In the genomic region with DNA sequence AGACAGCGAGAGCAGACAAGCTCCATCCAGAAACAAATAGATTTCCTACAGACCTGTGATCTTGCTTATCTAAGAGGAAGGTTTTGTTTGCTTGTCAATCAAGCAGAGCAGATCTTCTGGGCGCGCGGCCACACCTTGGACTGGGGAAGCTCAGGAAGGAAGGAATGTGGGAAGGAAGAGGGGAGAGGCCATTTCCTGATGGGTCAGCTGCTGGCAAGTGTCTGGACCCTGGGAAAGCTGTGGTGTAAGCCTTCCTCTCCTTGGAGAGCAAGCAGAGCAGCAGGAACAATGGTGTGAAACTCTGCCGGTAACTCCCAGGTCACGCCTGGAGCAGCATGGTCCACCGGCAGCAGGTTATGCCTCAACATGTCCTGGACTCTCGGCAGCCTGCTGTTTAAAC, we compare ENCODE assay signal across 8 mouse cellular contexts.
A peak's percentile ranks its signal among the peaks of the same experiment; 100 is the strongest.
DNase-seq lines count a peak whose midpoint lies in the region; ATAC-seq lines count a peak whose summit lies in the region.

No protein-coding gene starts in this region.

- H3K4me2 ChIP-seq in kidney, embryonic 16.5 days (replicated peaks; ENCODE audit: low read depth, low read length), result no peak overlapping the region; the same call in 1 of the 2 replicates
- H3K4me2 ChIP-seq in neural tube, embryonic 11.5 days (ENCODE audit: low read depth), result no peak overlapping the region
- H3K4me2 ChIP-seq in forebrain, embryonic 14.5 days (ENCODE audit: low read length), result no peak overlapping the region

- DNase-seq in embryo, embryonic 10 days (ENCODE audit: low spot score), result peak; percentile 22
- no peak for DNase-seq in embryo, embryonic 10.5 days (ENCODE audit: low spot score)
- DNase-seq in ES-CJ7 (ENCODE audit: low read depth, low spot score), result peak; percentile 10
- DNase-seq in gastrocnemius, postnatal 25 days, result peak; percentile 8
- DNase-seq in neural tube, embryonic 11.5 days (ENCODE audit: low spot score), result peak; percentile 19
- DNase-seq in right cerebral cortex, postnatal 25 days, result no peak
- no peak for DNase-seq in forebrain, embryonic 14.5 days (ENCODE audit: low spot score)

- ATAC-seq in kidney, embryonic 16.5 days (ENCODE audit: low FRiP score, low TSS enrichment), result peak; percentile 83
- no peak for ATAC-seq in neural tube, embryonic 11.5 days (ENCODE audit: insufficient read depth, low FRiP score, low TSS enrichment)
- no peak for ATAC-seq in forebrain, embryonic 14.5 days

- peaks cover 11% of the 10 kb centered on the region for H3K4me1 ChIP-seq in kidney, embryonic 16.5 days (ENCODE audit: insufficient read depth, low read length)
- no peaks in the 10 kb centered on the region for H3K4me1 ChIP-seq in neural tube, embryonic 11.5 days (ENCODE audit: control insufficient read depth, insufficient read depth, low read length)
- no peaks in the 10 kb centered on the region for H3K4me1 ChIP-seq in forebrain, embryonic 14.5 days (ENCODE audit: control insufficient read depth, insufficient read depth, low read length)

- WGBS in kidney, embryonic 16.5 days, result 22% methylated on average over 8 of the region's 8 CpGs
- WGBS in neural tube, embryonic 11.5 days, result 53% methylated on average over 8 of the region's 8 CpGs
- WGBS in forebrain, embryonic 14.5 days, result 69% methylated on average over 8 of the region's 8 CpGs

- H3K27me3 ChIP-seq in kidney, embryonic 16.5 days (ENCODE audit: insufficient read depth, low read length), result no peaks in the 10 kb centered on the region
- H3K27me3 ChIP-seq in neural tube, embryonic 11.5 days (ENCODE audit: control insufficient read depth, insufficient read depth, low read length), result no peaks in the 10 kb centered on the region
- no peaks in the 10 kb centered on the region for H3K27me3 ChIP-seq in forebrain, embryonic 14.5 days (replicated peaks; ENCODE audit: control insufficient read depth, insufficient read depth, low read length)

- H3K36me3 ChIP-seq in kidney, embryonic 16.5 days (ENCODE audit: insufficient read depth, low read length), result no peaks in the 10 kb centered on the region
- H3K36me3 ChIP-seq in neural tube, embryonic 11.5 days (ENCODE audit: control insufficient read depth, insufficient read depth, low read length), result no peaks in the 10 kb centered on the region
- H3K36me3 ChIP-seq in forebrain, embryonic 14.5 days (ENCODE audit: control insufficient read depth, insufficient read depth, low read length), result no peaks in the 10 kb centered on the region

- H3K9ac ChIP-seq in kidney, embryonic 16.5 days (replicated peaks; ENCODE audit: low read length), result peak overlapping the region; percentile 32; the same call in 1 of the 2 replicates
- no peak overlapping the region for H3K9ac ChIP-seq in neural tube, embryonic 11.5 days (ENCODE audit: low read length)
- no peak overlapping the region for H3K9ac ChIP-seq in forebrain, embryonic 14.5 days (ENCODE audit: low read length)

- no peaks in the 10 kb centered on the region for H3K9me3 ChIP-seq in kidney, embryonic 16.5 days (ENCODE audit: low read length)
- H3K9me3 ChIP-seq in neural tube, embryonic 11.5 days (ENCODE audit: control insufficient read depth, low read length), result no peaks in the 10 kb centered on the region
- H3K9me3 ChIP-seq in forebrain, embryonic 14.5 days (replicated peaks; ENCODE audit: control insufficient read depth, low read length), result no peaks in the 10 kb centered on the region

- H3K4me3 ChIP-seq in kidney, embryonic 16.5 days (ENCODE audit: low read length), result no peak overlapping the region
- H3K4me3 ChIP-seq in neural tube, embryonic 11.5 days (ENCODE audit: low read depth, low read length), result no peak overlapping the region
- no peak overlapping the region for H3K4me3 ChIP-seq in forebrain, embryonic 14.5 days (ENCODE audit: low read depth, low read length)

- peak overlapping the region; percentile 14 for H3K27ac ChIP-seq in kidney, embryonic 16.5 days (ENCODE audit: low read length)
- H3K27ac ChIP-seq in neural tube, embryonic 11.5 days (ENCODE audit: low read depth, low read length), result no peak overlapping the region
- H3K27ac ChIP-seq in forebrain, embryonic 14.5 days (ENCODE audit: low read depth, low read length), result no peak overlapping the region

Comparison
In these comparisons a context has a peak if more than half of its experiments do, and no peak if none do; other contexts are left out.
1. DNase-seq: peak in embryo, embryonic 10 days (single experiment), ES-CJ7 (single experiment), gastrocnemius, postnatal 25 days (single experiment) and neural tube, embryonic 11.5 days (single experiment); none in embryo, embryonic 10.5 days (single experiment), right cerebral cortex, postnatal 25 days (single experiment) and forebrain, embryonic 14.5 days (single experiment).